Mouse (Mus musculus) myocyte (in vitro differentiated cells): ENCODE results near the gene Srpk3. TPM values are rescaled to one million over a fixed set of nuclear protein-coding genes. Genes with fewer than 3 reads are reported as not detected.

Experiments used
- H3K27me3 ChIP-seq: one replicate; pipeline ENCODE4 v1.6.1; 2011; ENCODE audit not compliant: control insufficient read depth, insufficient read depth, insufficient read length
- H3K36me3 ChIP-seq: one replicate; pipeline ENCODE4 v1.6.1; 2011; ENCODE audit not compliant: control insufficient read depth, insufficient read depth
- H3K4me2 ChIP-seq: one replicate; pipeline ENCODE4 v1.6.1; 2011; ENCODE audit warnings: low read depth, control low read depth
- H3K4me3 ChIP-seq: one replicate; pipeline ENCODE4 v1.5.1; 2011; ENCODE audit warnings: mild to moderate bottlenecking, control low read depth, moderate library complexity
- H3K79me2 ChIP-seq: one replicate; pipeline ENCODE4 v1.6.1; 2011; ENCODE audit not compliant: control insufficient read depth, insufficient read depth
- H3ac ChIP-seq: one replicate; pipeline ENCODE4 v1.6.1; 2011; ENCODE audit not compliant: control insufficient read depth, insufficient read length
- CEBPB ChIP-seq: IDR thresholded peaks from 2 replicates; pipeline ENCODE4 v1.6.1; 2011; ENCODE audit warnings: mild to moderate bottlenecking, moderate library complexity; ENCODE audit not compliant: poor library complexity, insufficient read depth, severe bottlenecking
- E2F4 ChIP-seq: IDR thresholded peaks from one replicate; pipeline ENCODE4 v1.6.1; 2011; ENCODE audit warnings: mild to moderate bottlenecking, control low read depth, moderate library complexity; ENCODE audit not compliant: insufficient read depth
- MAX ChIP-seq: IDR thresholded peaks from one replicate; pipeline ENCODE4 v1.6.1; 2011; ENCODE audit warnings: low read depth, mild to moderate bottlenecking, control low read depth
- MYOD1 ChIP-seq, 3 experiments: IDR thresholded peaks; one replicate each; pipeline ENCODE4 v1.6.1; 2011; ENCODE audit warnings: control low read depth in 2 of 3, low read depth in 2 of 3, mild to moderate bottlenecking in 2 of 3, moderate library complexity in 1 of 3; ENCODE audit not compliant: insufficient read length in 2 of 3, control insufficient read depth in 1 of 3
- MYOG ChIP-seq, 3 experiments: IDR thresholded peaks; one replicate each; pipeline ENCODE4 v1.6.1; 2011; ENCODE audit warnings: control low read depth in 2 of 3, low read depth in 2 of 3, mild to moderate bottlenecking in 2 of 3; ENCODE audit not compliant: insufficient read length in 2 of 3, control insufficient read depth in 1 of 3, insufficient read depth in 1 of 3
- POLR2A ChIP-seq: IDR thresholded peaks from one replicate; pipeline ENCODE4 v1.6.1; 2011; ENCODE audit warnings: low read depth, mild to moderate bottlenecking, control low read depth, moderate library complexity; ENCODE audit not compliant: insufficient read length
- POLR2AphosphoS2 ChIP-seq: IDR thresholded peaks from one replicate; pipeline ENCODE4 v1.6.1; 2011; ENCODE audit warnings: low read depth, control low read depth; ENCODE audit not compliant: insufficient read length
- REST ChIP-seq: IDR thresholded peaks from one replicate; pipeline ENCODE4 v1.6.1; 2011; ENCODE audit warnings: mild to moderate bottlenecking, control low read depth, moderate library complexity; ENCODE audit not compliant: insufficient read depth, insufficient read length
- SRF ChIP-seq: IDR thresholded peaks from one replicate; pipeline ENCODE4 v1.6.1; 2011; ENCODE audit warnings: low read depth; ENCODE audit not compliant: control insufficient read depth, insufficient read length
- TCF12 ChIP-seq: IDR thresholded peaks from one replicate; pipeline ENCODE4 v1.6.1; 2011; ENCODE audit warnings: mild to moderate bottlenecking, control low read depth; ENCODE audit not compliant: poor library complexity, insufficient read depth, severe bottlenecking
- TCF3 ChIP-seq: IDR thresholded peaks from one replicate; pipeline ENCODE4 v1.6.1; 2011; ENCODE audit warnings: low read depth, control low read depth; ENCODE audit not compliant: insufficient read length
- USF1 ChIP-seq: IDR thresholded peaks from one replicate; pipeline ENCODE4 v1.6.1; 2011; ENCODE audit warnings: low read depth, mild to moderate bottlenecking, control low read depth, moderate library complexity
- polyA plus RNA-seq: library from polyadenylated mRNA; unstranded; fragments of >200 nt; fragmentation: generic; extraction: Trizol; gene quantifications from one replicate; pipeline ENCODE4 v1.2.1, GENCODE M21; 2012; ENCODE audit warnings: missing spikeins

Gene Srpk3
- polyA plus RNA-seq, 1 experiment = 16.9 TPM

DNA sequence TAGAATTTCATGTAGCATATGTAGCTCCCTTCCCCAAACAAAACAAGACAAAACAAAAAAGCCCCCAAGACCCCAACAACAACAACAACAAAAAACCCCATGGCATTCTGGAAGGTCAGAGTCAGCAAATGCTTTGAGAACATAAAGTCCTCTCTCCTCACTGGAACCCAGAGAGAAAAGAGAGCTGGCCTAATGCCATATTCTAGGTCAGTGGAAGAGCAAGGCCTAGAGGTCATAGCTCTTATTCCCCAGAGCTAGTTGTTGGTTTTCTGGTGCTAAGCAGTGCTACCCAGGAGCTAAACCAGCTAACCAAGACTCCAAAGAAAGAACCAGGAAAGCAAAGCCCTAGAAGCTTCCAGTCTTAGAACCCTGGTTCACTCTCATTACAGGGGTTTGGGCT lies 11.5 kb downstream of the Srpk3 start:
- peak overlapping the region; percentile 88 for H3K4me3 ChIP-seq
- no peaks in the 10 kb centered on the region for H3K27me3 ChIP-seq
- H3K4me2 ChIP-seq = peak overlapping the region; percentile 89
- peaks cover 7% of the 10 kb centered on the region for H3K36me3 ChIP-seq
- H3ac ChIP-seq = peak overlapping the region; percentile 48
- H3K79me2 ChIP-seq = peaks cover 52% of the 10 kb centered on the region
- TF ChIP-seq CEBPB = no peak
- TF ChIP-seq REST = no peak
- TF ChIP-seq MYOG (IDR thresholded peaks at IDR 0.05; ENCODE audit: control insufficient read depth in 1 of 3, insufficient read depth in 1 of 3, insufficient read length in 2 of 3, low read depth in 2 of 3) = no peak

DNA sequence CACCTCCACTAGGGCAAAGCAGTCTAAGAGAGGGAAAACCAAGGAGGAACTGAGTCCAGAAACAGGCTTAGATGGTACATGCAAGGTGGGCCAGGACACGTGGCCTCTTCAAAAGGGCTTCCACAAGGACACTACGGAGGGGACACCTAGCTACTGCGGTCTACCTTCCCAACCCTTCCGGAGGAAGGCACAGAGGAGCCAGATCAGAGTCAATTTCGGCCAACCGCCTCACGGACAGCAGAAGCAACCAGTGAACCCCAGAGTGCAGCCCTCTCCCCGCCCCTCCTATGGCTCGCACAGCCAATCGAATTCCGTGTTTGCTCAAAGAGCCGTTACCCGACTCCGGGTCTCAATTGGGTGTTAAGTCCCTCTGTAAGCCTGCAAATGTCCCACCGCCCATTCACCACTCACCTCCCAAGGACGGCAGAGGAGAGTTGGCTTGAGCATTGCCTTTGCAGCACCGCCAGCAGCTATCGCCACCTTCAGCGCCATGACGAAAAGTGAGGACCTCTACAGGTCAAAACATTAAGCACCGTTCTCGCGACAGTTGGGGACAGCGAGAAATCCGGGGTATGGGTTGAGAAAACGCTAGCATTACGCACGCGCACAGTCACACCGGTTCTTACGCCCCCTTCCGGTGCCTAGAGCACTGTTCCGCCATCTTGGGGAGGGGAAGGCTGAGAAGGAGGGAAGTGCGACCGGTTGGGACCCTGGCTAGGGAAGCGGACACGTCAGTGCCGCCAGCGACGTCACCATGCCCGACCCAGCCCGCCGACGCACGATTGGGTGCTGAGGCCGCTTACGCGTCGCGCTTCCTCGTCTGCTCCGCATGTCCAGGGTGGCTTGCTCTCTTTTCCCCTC lies 12.4 kb downstream of the Srpk3 start, which contains the start of the genes Idh3g and Ssr4:
Gene Idh3g (minus strand): TSS at position 534 of the 861 bp plus-strand sequence.
Gene Ssr4 (plus strand): TSS at position 665 of the 861 bp plus-strand sequence.
- TF ChIP-seq REST = no peak
- TF ChIP-seq POLR2AphosphoS2 = peak; percentile 87
- TF ChIP-seq USF1 = no peak
- no peak for TF ChIP-seq MYOG (IDR thresholded peaks at IDR 0.05; ENCODE audit: control insufficient read depth in 1 of 3, insufficient read depth in 1 of 3, insufficient read length in 2 of 3, low read depth in 2 of 3)
- TF ChIP-seq CEBPB = no peak
- no peak for TF ChIP-seq SRF
- TF ChIP-seq POLR2A = peak; percentile 74
- H3K4me3 ChIP-seq = peak within 1 kb of the TSS; percentile 88

DNA sequence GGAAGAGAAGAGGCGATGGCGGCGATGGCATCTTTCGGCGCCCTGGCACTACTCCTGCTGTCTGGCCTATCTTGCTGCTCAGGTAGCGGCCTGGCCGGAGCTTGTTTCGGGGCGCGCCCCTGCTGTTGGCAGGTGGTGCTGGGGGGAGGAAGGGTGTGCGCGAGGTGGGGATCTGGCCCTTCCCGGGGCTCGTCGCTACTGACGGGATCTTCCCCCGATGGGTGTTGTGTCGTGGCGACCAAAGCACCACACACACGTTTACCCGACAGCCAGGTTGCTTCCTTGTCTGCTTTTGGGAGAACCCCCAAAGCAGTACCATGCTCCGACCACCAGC lies 13.0 kb downstream of the Srpk3 start:
- TF ChIP-seq CEBPB (no peak), REST (no peak), POLR2AphosphoS2 (no peak), USF1 (no peak), TCF3 (no peak), TCF12 (no peak), MYOG (IDR thresholded peaks at IDR 0.05; ENCODE audit: control insufficient read depth in 1 of 3, insufficient read depth in 1 of 3, insufficient read length in 2 of 3, low read depth in 2 of 3) (no peak), E2F4 (no peak), POLR2A (no peak), MAX (no peak), SRF (no peak)
- no peaks in the 10 kb centered on the region for H3K36me3 ChIP-seq
- peaks cover 52% of the 10 kb centered on the region for H3K79me2 ChIP-seq
- H3K27me3 ChIP-seq = no peaks in the 10 kb centered on the region
- peak overlapping the region; percentile 88 for H3K4me3 ChIP-seq
- H3ac ChIP-seq = peak overlapping the region; percentile 48
- H3K4me2 ChIP-seq = peak overlapping the region; percentile 82

More for the DNA sequence above, 12.4 kb downstream of the Srpk3 start, which contains the start of the genes Idh3g and Ssr4:
- H3K79me2 ChIP-seq = peaks cover 52% of the 10 kb centered on the region
- no peaks in the 10 kb centered on the region for H3K27me3 ChIP-seq
- peak within 1 kb of the TSS; percentile 89 for H3K4me2 ChIP-seq
- peak within 1 kb of the TSS; percentile 48 for H3ac ChIP-seq
- H3K36me3 ChIP-seq = peaks cover under 1% of the 10 kb centered on the region

- peaks cover 47% of the 10 kb centered on the region for H3K79me2 ChIP-seq
Observed at GRCm38 (mm10) chrX:73788501-73788900, 14.3 kb downstream of the Srpk3 start.

DNA sequence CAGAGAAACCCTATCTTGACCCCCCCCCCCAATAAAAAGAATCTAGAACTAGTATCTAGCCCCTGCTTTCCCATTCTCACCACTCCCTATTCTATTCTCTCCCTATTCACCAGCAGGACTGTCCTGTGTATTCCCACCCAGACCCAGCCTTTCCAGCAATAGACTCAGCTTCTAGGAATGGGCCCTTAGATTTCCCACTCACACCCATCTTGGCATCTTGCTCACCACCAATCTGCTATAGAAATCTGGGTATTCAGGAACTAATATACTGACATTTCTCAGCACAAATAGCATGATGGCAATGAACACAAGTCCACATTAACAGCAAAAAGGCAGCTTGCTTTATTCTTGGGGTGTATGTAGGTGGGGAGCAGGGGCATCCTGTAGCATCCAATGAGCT lies 18.8 kb downstream of the Srpk3 start:
- Histone ChIP-seq H3K4me2 (no peak overlapping the region), H3K27me3 (no peaks in the 10 kb centered on the region), H3K36me3 (no peaks in the 10 kb centered on the region), H3ac (no peak overlapping the region), H3K79me2 (peaks cover 8% of the 10 kb centered on the region), H3K4me3 (no peak overlapping the region)
- TF ChIP-seq SRF (no peak), E2F4 (no peak), POLR2A (no peak), TCF3 (no peak), MYOD1 (IDR thresholded peaks at IDR 0.05; ENCODE audit: control insufficient read depth in 1 of 3, insufficient read length in 2 of 3, low read depth in 2 of 3) (no peak), REST (no peak), POLR2AphosphoS2 (no peak), MYOG (IDR thresholded peaks at IDR 0.05; ENCODE audit: control insufficient read depth in 1 of 3, insufficient read depth in 1 of 3, insufficient read length in 2 of 3, low read depth in 2 of 3) (no peak), MAX (no peak), CEBPB (no peak), TCF12 (no peak), USF1 (no peak)

More at GRCm38 (mm10) chrX:73788501-73788900, 14.3 kb downstream of the Srpk3 start:
- peak overlapping the region; percentile 88 for H3K4me3 ChIP-seq
- TF ChIP-seq POLR2A (no peak), MYOG (IDR thresholded peaks at IDR 0.05; ENCODE audit: control insufficient read depth in 1 of 3, insufficient read depth in 1 of 3, insufficient read length in 2 of 3, low read depth in 2 of 3) (no peak), TCF12 (no peak), E2F4 (no peak), REST (no peak), CEBPB (no peak), MAX (no peak), MYOD1 (IDR thresholded peaks at IDR 0.05; ENCODE audit: control insufficient read depth in 1 of 3, insufficient read length in 2 of 3, low read depth in 2 of 3) (no peak), TCF3 (no peak), SRF (no peak), USF1 (no peak), POLR2AphosphoS2 (no peak)
- no peaks in the 10 kb centered on the region for H3K36me3 ChIP-seq
- no peak overlapping the region for H3ac ChIP-seq
- H3K4me2 ChIP-seq = peak overlapping the region; percentile 82
- H3K27me3 ChIP-seq = no peaks in the 10 kb centered on the region
